Mouse (Mus musculus): ENCODE measurements around the gene Gm20721.
"Not testable (repeated sequence)": the region's sequence is repeated elsewhere in the genome, so short reads cannot be mapped to it uniquely, and the experiment has no call there.

Gene Gm20721

DNA sequence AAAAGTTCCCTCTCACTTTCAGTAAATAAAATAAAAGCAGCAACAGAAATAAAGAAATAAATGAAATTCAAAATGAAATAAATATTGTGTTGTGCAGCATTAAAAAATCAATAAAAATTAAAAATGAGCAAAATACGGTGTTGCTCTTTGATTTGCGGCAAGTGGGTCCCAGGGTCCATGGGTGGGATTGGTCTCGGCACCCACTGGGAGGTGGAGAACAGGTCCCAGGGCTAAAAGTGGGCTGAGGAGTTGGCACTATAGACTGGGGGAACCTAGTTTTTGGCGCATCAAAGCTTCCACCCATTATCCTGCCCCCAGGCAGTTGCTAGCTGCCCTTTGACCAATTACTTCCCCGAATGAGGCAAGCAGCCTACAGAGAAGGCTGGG lies at the start of gene Gm20721:
Gm20721 (minus strand) TSS at position 101 of the 387 bp plus-strand sequence.
- DNase-seq = no peak

DNA sequence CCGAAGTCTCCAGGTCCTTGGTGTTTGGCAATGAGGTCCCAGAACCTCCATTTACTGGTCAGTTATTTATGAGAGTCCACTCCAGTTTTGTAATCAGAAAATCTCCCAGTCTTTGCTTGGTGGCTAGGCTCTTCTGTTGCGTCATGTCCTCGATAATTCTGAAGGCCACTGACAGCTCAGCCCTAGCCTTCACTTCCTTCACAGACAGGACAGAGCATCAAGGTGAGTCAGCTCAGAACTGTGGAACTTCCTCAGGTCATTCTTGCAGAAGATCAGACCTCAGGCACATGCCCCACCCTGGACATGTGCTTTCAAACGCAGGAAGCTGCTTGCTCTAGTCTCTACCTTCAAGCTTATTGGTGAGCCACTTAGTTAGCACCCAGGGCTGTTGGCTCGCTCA lies 46.9 kb upstream of the Gm20721 start:
- DNase-seq = no peak

DNA sequence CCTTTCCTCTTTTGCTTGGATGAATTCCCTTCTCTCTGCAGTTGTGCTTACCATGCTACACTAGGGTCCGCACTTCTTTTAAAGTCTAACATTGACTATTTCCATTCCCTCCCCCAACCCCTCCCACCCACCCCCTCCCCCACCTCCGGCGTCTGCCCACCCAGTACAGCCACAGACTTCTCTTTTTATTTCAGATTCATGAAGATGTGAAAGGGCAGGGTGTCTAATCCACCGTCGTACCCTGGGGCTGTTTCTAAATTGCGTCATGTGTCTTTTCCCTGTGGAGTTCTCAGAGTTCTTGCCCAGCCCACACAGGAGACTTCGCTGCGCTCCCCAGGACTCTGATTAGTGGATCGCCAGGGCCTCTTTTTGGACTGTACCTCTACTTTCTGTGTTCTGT lies 46.0 kb upstream of the Gm20721 start:
- DNase-seq = no peak

DNA sequence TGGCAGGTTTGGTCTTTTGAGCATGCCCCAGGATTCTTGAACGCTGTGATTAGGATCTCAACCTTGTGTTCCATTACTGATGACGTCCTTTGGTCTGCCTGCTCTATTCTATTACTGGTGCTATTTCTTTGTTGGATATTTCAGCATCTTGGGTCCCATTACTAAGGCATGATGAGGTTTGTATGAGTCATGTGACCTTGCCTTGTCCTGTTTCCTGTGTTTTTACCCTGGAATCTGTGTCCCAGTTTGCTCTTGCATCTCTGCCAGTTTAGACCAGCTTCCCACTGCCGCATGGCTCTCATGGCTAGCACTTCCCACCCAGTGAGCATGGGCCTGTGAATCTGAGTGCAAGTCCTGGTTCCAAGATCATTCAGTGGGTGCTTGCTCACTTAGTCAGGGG lies 45.4 kb upstream of the Gm20721 start:
- DNase-seq = no peak

DNA sequence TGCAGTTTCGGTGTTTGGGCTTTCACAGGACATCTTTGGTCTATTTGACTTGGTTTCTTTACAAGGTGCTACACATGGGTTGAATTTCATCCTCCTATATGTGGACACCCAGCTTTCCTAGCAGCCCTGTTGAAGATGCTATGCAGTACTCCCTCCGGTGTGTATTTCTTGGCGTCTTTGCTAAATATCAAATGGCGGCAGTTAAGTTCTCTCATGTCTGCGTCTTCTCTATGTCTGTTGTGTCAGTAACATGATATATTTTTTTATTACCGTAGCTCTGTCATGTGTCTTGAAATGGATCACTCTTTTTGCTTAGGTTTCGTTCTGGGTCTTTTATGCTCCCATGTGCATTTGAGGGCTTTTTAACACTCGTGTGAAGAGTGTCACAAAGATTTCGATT lies 34.5 kb upstream of the Gm20721 start:
- no peak for DNase-seq

DNA sequence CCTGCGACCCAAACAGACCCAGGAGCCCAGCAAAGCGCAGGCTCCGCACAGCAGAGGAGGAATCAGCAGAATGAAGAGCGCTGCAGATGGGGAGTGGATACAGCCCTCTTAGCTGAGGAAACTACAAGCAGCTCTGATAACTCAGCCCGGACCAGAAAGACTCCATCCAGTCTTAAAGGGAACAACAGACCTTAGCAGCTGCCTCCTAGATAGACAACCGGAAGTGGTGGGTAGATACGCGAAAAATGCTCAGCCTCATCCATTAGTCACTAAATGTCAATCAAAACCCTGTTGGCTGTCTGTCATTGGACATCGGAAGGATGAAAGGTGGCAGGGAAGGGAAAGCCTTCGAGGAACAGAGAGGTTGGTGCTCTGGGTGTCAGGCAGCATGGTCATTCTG lies 20.1 kb upstream of the Gm20721 start:
- no peak for DNase-seq

DNA sequence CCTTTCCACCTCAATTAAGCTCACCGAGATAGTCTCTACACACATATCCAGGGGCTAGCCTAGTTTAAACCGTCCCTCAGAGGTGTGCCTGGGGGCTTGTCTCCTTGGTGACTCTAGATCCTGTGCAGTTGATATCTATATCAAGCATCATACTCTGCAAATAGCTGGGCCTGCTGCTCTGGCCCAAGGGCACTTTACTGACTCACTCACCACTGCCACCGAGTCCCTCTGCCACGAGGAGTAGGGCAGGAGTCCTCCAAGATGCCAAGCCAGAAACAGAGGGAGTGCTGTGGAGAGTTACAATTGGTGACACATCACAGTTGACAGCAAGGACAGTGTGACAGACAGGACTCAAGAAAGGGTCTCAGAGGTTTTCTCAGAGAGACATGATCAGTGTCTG lies 13.1 kb upstream of the Gm20721 start:
- no peak for DNase-seq

DNA sequence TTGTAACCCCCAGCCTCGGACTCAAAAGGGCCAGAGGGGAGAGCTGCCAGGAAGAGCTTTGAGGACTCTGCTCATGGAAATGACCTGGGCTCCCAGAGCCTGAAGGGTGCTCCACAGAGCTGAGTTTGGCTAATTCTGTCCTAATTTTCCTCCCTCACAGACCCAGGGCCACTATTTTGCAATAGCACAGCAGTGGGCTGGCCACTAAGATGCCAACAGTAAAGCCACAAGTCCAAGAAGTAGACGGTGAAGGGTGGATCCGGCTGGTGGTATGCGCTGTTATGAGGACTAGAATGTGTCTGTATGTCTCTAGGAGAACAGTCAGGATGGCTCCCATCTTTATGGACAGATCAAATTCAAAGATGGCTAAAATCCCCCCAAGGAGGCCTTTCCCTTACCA lies 12.0 kb upstream of the Gm20721 start:
- DNase-seq = no peak

DNA sequence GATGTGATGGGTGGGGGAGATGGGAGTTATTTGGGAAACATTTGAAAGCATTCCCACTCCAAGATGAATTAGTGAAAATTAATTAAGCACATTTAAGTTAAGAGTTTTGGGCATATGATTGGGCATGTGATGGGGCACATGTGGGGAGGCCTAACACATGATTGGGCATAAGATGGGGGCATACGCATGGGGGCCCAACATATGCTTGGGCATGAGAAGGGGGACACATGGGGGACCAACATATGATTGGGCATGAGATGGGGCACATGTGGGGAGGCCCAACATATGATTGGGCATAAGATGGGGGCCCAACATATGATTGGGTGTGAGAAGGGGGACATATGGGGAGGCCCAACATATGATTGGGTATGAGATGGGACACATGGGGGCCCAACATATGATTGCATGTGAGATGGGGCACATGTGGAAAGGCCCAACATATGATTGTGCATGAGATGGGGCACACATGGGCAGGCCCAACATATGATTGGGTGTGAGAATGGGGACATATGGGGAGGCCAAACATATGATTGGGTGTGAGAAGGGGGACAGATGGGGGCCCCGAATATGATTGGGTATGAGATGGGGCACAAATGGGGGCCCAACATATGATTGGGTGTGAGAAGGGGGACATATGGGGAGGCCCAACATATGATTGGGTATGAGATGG lies 622 bp upstream of the Gm20721 start:
- DNase-seq = not testable (repeated sequence)

DNA sequence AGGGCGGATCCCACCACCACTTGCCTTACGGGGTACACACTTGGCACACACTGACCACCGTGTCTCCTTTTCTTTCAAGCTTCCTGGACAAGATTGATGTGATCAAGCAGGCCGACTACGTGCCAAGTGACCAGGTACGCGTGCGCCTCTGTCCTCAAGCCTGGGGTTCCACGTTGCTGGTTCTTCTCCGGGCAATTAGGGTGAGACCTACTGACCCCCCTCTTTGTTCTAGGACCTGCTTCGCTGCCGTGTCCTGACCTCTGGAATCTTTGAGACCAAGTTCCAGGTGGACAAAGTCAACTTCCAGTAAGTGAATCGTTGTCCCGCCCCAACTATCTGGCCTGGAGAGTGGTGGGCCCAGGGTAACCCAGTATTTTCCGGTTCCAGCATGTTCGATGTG lies 1.5 kb downstream of the Gm20721 start:
- no peak for DNase-seq

DNA sequence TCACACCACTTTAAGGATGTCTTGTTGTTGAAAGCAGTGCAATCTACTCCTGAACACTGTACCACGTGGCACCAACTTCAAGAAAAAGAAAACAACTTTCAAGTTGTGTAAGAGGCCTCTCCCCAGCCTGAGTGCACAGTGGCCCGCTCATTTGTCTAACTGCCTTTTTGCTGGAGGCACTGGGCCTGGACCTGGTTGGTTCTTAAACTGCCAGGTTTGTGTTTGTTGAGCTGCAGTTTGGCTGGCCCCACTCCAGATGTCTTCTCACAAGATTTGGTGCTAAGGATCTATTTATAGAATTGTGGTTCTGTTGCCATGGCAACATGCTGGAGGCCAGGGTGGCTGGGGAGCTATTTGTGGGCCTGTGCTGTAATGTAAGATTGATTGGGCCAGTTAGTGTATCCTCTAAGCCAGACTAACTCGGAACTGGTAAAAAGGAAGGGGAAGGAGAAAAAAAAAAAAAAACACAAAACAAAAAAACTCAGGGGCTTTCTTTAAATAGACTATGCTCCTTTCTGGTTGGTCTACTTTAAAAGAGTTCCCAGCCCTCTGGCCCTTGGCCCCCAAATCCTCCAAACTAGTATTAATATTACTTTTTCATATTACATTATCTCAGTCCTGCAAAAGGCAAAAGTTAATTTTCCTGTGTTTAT lies 2.4 kb downstream of the Gm20721 start:
- DNase-seq = peak; percentile 79 to 89

DNA sequence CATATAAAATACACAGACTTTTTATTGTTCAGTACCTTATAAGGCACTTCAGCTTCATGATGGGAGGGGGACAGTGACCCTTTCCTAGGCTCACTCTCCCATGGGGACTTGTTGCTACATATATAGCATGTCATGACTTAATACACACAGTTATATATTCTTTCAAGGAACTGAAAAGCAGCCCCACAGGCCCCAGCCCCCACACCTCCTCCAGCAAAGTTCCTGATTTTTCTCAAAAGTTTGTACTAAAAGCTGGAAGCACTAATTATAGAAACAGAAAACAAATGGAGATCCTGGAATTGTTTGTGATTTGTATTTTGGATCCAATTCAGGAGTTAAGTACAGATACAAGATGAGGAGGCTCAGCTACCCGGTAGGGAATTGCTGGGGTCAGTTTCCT lies 2.9 kb downstream of the Gm20721 start:
- peak in 1 of 2 experiments; percentile 38 for DNase-seq

DNA sequence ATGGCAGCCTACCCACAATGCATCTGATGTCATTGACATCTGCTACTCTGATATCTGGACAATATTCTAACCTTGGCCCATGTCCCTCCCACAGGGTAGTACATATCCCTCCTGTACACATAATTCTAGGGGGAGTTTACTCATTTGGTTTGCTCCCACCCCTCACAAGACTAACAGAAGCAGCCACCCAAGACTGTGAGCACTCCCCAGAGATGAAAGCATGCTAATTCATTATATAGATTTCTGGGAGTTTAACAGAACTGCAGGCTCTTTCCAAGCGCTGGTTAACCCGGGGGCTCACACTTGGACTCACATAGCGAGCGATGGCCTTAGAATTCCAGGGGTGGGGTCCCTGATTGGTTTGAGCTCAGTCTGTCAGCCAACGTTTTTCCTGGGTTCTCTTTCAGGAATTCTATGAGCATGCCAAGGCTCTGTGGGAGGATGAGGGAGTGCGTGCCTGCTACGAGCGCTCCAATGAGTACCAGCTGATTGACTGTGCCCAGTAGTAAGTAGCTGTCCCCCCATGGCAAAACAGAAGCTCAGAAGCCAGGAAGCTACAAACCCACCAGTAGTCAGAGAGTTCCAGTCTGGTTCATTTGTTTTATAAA lies 3.6 kb downstream of the Gm20721 start:
- DNase-seq = peak in 1 of 2 experiments; percentile 54

DNA sequence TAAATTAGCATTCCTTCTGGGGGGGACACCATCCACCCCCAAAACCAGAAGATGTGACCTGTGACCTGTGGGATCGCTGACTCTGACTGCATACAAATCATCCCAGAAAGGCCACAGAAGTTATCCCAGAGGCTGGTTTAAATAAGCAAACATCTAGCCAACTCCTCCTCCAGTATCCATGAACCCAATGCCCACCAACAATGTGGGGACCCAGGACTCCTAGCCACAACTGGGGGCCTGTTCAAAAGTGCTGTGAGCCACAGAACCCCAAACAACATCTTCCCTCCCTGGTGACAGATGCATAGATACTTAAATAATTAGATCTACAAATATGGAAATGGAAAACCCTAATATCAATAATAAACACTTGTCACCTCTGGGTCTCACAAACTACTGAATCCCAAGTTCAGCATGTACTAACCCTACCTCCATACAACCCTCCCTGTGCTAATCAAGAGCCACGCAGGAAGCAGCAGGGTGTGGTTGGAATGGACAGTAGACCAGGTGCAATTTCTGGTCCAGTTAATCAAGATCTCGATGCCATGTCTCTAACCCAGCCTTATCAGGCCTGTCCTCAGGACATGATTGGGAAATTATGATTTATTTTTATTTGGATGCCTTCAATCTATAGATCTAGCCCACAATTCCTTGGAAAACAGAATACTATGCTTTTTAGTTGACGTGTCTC lies 5.5 kb downstream of the Gm20721 start:
- DNase-seq = peak in 1 of 2 experiments; percentile 7

DNA sequence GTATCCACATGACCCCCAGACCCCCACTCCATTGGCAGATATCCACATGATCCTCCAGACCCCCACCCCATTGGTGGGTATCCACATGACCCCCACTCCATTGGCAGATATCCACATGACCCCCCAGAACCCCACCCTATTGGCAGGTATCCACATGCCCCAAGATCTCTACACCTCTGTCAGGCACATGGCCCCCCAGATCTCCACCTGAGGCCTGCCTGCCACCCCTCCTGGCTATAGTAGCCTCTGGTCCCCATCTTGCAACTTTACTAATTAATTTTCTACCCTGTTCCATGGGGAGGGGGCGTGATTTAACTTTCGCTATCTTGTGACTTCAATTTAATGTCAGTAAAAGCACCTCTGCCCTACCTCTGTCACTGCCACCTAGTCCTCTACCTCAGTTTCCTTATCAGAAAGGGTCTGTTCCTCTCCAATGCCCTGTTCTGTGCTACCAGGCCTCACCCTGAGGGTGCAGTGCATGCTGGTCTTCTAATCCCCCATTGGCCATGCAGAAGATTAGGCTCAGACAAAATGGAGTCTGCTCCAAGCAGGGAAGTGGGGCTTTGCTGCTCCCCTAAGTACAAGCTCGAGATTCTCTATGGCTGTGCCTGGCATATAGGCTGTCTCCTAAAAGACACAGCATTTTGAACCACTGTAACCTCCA lies 6.2 kb downstream of the Gm20721 start:
- no peak for DNase-seq

DNA sequence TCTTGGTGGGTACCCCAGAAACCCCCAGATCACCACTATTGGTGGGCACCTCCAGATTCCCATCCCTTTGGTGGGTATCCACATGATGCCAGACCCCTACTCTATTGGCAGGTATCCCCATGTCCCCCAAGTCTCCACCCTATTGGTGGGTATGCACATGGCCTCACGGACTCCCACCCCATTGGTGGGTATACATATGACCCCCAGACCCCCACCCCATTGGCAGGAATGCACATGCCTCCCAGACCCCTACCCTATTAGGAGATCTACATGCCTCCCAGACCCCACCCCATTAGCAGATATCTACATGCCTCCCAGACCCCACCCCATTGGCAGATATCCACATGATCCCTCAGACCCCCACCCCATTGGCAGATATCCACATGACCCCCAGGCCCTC lies 6.8 kb downstream of the Gm20721 start:
- DNase-seq = no peak

DNA sequence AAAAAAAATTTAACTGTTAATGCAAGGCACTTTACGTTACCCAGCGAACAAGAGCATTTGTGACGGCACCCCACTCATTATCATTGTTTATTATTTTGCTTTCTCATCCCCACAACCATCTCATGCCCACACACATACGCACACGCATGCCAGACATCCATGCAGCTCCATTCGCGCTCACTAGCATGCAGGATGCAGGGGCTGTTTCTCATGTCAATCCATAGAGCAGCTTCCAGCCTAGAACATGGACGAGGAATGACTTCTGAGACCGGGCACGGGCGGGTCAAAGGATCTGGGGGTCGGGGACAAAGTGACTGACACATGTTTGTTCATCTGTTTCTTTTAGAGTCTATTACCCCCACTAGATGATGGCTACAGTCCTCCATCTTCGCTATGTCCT lies 9.2 kb downstream of the Gm20721 start:
- DNase-seq = no peak

DNA sequence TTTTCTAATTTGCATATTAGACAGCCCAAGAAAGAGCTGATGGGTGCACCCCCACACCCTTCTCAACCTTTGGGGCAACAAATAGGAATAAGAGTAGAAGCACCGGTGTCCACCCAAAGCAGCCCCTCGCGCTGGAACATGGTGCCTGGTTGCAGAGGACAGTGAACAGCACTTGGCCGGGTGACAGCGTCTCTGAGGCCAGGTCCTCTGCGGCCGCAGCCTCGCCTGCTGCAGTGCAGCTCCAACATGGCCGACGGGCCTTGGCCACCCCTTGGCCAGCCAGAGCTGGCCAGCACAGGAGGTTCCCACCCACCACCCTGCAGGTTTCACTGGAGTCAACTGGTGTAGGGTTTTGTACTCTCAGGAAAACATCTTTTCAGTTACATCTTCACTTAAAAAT lies 12.1 kb downstream of the Gm20721 start:
- peak in 1 of 2 experiments; percentile 29 for DNase-seq

DNA sequence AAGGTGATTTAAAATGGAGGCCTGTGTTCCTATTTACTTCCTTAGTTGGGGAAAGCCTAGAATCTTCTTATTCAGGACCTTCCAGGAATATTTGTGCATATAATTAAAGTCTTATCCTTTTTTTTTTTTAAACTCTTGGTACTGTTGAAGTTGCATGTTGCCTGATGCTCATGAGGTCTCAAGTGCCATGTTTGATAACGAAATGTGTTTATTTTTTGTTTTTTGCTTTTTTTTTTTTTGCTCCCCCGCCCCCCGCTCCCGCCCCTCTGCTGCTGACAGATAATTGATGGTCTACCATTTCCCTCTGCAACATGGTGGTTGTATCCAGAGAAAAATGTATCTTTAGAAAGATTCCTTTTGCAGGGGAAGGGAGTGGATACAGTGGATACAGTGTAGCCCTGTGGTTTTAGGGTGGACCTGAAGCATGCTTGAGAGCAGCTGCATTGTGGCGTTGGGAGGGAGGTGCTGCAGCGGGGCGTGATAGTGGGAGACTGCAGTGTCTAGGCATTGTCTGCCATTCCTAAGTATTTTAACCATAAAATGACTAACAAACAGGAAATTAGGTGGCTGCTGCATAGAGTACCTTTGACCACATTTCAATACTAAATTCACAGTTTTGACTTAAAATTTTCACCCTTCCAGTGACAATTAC lies 13.1 kb downstream of the Gm20721 start:
- peak in 1 of 2 experiments; percentile 30 for DNase-seq

DNA sequence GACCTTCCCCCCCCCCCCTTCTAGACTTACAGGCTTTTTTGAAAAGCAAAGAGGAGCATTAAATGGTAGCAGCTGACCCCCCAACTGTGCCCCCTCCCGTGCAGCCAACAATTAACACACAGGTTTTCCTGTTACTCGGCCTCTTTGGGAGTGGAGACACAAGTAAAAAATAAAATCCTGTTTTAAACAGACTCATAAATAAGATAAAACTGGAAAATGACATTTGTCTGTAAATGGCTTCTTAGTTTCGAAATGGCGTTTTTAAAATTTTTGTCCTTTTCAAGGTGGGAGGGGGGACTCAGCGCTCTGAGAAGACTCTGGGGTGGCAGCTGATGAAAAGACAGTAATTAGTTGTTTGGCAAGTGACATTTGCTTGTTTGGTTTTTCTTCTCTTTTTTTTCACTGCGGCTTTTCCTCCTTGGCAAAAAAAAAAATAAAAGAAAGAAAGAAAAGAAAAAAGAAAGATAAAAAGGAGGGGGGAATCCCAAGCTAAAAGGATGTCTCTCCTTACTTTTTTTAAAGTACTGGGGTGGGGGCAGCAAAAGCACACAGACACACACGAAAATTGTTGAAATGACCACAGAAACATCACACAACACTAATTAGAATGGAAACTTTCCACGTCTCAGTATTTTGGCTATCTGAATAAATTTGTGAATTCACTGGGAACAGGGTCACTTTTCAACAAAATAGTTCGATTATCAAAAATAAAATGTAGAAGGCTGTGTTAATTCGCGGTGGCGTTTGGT lies 15.1 kb downstream of the Gm20721 start:
- DNase-seq = no peak

DNA sequence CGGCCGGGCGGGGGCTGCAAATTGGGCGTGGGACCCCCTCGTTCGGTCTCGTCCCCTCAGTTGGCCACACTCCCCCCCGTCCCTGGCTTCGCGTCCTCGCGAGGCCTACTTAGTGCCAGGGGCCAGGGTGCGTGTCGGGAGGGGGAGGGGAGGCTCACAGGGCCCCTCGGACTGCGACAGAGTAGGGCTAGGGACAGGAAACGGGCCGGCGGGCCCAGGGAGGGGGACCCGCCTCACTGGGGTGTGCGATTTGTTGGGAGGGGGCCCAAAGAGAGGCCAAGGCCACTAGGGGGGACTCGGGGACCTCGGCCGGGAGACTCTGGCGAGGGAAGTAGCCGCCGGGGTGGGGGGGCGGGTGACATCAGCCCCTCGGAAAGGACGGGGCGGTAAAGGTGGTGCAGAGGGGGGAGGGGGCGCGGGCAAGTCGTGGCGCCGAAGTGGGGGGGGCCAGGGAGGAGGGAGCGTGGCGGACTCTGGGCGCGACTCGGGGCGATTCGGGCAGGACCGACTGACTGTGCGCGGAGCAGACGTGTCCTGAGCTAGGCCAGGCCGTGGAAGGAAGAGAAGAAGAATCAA lies 15.8 kb downstream of the Gm20721 start:
- peak; percentile 82 to 90 for DNase-seq

Data from kidney, postnatal 4 days (tissue).